Mouse (Mus musculus): Measurements from ENCODE around the gene Tcf7l2. TPM values are rescaled to one million over a fixed set of nuclear protein-coding genes. Genes with fewer than 3 reads are reported as not detected.

The Tcf7l2 gene
- polyA plus RNA-seq, 1 experiment, result 5.4 TPM

GRCm38 (mm10) chr19:55941253-55942125, 199.9 kb downstream of the Tcf7l2 start:
- Histone ChIP-seq H3K36me3 (ENCODE audit: control insufficient read depth, insufficient read depth) (no peaks in the 10 kb centered on the region), H3K27me3 (ENCODE audit: control insufficient read depth, insufficient read depth, insufficient read length) (no peaks in the 10 kb centered on the region), H3K4me2 (ENCODE audit: low read depth) (no peak overlapping the region), H3K4me3 (no peak overlapping the region), H3K79me2 (ENCODE audit: control insufficient read depth, insufficient read depth) (no peaks in the 10 kb centered on the region), H3ac (ENCODE audit: control insufficient read depth, insufficient read length) (no peak overlapping the region)
- TF ChIP-seq REST (IDR thresholded peaks at IDR 0.05; ENCODE audit: insufficient read depth, insufficient read length) (no peak), POLR2AphosphoS2 (IDR thresholded peaks at IDR 0.05; ENCODE audit: insufficient read length, low read depth) (no peak), SRF (IDR thresholded peaks at IDR 0.05; ENCODE audit: control insufficient read depth, insufficient read length, low read depth) (no peak), POLR2A (IDR thresholded peaks at IDR 0.05; ENCODE audit: insufficient read length, low read depth) (no peak), MAX (IDR thresholded peaks at IDR 0.05; ENCODE audit: low read depth) (no peak), USF1 (IDR thresholded peaks at IDR 0.05; ENCODE audit: low read depth) (no peak), CEBPB (IDR thresholded peaks at IDR 0.05; ENCODE audit: insufficient read depth, poor library complexity, severe bottlenecking) (no peak), TCF3 (IDR thresholded peaks at IDR 0.05; ENCODE audit: insufficient read length, low read depth) (no peak), E2F4 (IDR thresholded peaks at IDR 0.05; ENCODE audit: insufficient read depth) (no peak), MYOD1 (IDR thresholded peaks at IDR 0.05; ENCODE audit: control insufficient read depth in 1 of 3, insufficient read length in 2 of 3, low read depth in 2 of 3) (no peak), MYOG (IDR thresholded peaks at IDR 0.05; ENCODE audit: control insufficient read depth in 1 of 3, insufficient read depth in 1 of 3, insufficient read length in 2 of 3, low read depth in 2 of 3) (no peak), TCF12 (IDR thresholded peaks at IDR 0.05; ENCODE audit: insufficient read depth, poor library complexity, severe bottlenecking) (no peak)

GRCm38 (mm10) chr19:55951397-55951796, 209.8 kb downstream of the Tcf7l2 start:
- H3K36me3 ChIP-seq (ENCODE audit: control insufficient read depth, insufficient read depth), result no peaks in the 10 kb centered on the region
- peak in 1 of 3 experiments; percentile 13 for TF ChIP-seq MYOD1 (IDR thresholded peaks at IDR 0.05; ENCODE audit: control insufficient read depth in 1 of 3, insufficient read length in 2 of 3, low read depth in 2 of 3)
- no peak for TF ChIP-seq POLR2A (IDR thresholded peaks at IDR 0.05; ENCODE audit: insufficient read length, low read depth)
- H3K4me2 ChIP-seq (ENCODE audit: low read depth), result no peak overlapping the region
- H3K4me3 ChIP-seq, result no peak overlapping the region
- no peaks in the 10 kb centered on the region for H3K79me2 ChIP-seq (ENCODE audit: control insufficient read depth, insufficient read depth)
- no peak overlapping the region for H3ac ChIP-seq (ENCODE audit: control insufficient read depth, insufficient read length)
- no peaks in the 10 kb centered on the region for H3K27me3 ChIP-seq (ENCODE audit: control insufficient read depth, insufficient read depth, insufficient read length)

- Histone ChIP-seq H3K4me2 (ENCODE audit: low read depth) (no peak overlapping the region), H3ac (ENCODE audit: control insufficient read depth, insufficient read length) (no peak overlapping the region), H3K27me3 (ENCODE audit: control insufficient read depth, insufficient read depth, insufficient read length) (no peaks in the 10 kb centered on the region), H3K36me3 (ENCODE audit: control insufficient read depth, insufficient read depth) (no peaks in the 10 kb centered on the region), H3K4me3 (no peak overlapping the region), H3K79me2 (ENCODE audit: control insufficient read depth, insufficient read depth) (no peaks in the 10 kb centered on the region)
- TF ChIP-seq REST (IDR thresholded peaks at IDR 0.05; ENCODE audit: insufficient read depth, insufficient read length) (no peak), MYOD1 (IDR thresholded peaks at IDR 0.05; ENCODE audit: control insufficient read depth in 1 of 3, insufficient read length in 2 of 3, low read depth in 2 of 3) (no peak), E2F4 (IDR thresholded peaks at IDR 0.05; ENCODE audit: insufficient read depth) (no peak), TCF3 (IDR thresholded peaks at IDR 0.05; ENCODE audit: insufficient read length, low read depth) (no peak), TCF12 (IDR thresholded peaks at IDR 0.05; ENCODE audit: insufficient read depth, poor library complexity, severe bottlenecking) (no peak), MYOG (IDR thresholded peaks at IDR 0.05; ENCODE audit: control insufficient read depth in 1 of 3, insufficient read depth in 1 of 3, insufficient read length in 2 of 3, low read depth in 2 of 3) (no peak), POLR2A (IDR thresholded peaks at IDR 0.05; ENCODE audit: insufficient read length, low read depth) (no peak), USF1 (IDR thresholded peaks at IDR 0.05; ENCODE audit: low read depth) (no peak), POLR2AphosphoS2 (IDR thresholded peaks at IDR 0.05; ENCODE audit: insufficient read length, low read depth) (no peak), MAX (IDR thresholded peaks at IDR 0.05; ENCODE audit: low read depth) (no peak), CEBPB (IDR thresholded peaks at IDR 0.05; ENCODE audit: insufficient read depth, poor library complexity, severe bottlenecking) (no peak), SRF (IDR thresholded peaks at IDR 0.05; ENCODE audit: control insufficient read depth, insufficient read length, low read depth) (no peak)
Measured at GRCm38 (mm10) chr19:55953207-55953606, 211.6 kb downstream of the Tcf7l2 start.

GRCm38 (mm10) chr19:55955126-55955525, 213.5 kb downstream of the Tcf7l2 start:
- Histone ChIP-seq H3K27me3 (ENCODE audit: control insufficient read depth, insufficient read depth, insufficient read length) (no peaks in the 10 kb centered on the region), H3K79me2 (ENCODE audit: control insufficient read depth, insufficient read depth) (no peaks in the 10 kb centered on the region), H3K4me3 (no peak overlapping the region), H3K4me2 (ENCODE audit: low read depth) (no peak overlapping the region), H3ac (ENCODE audit: control insufficient read depth, insufficient read length) (no peak overlapping the region), H3K36me3 (ENCODE audit: control insufficient read depth, insufficient read depth) (no peaks in the 10 kb centered on the region)
- TF ChIP-seq SRF (IDR thresholded peaks at IDR 0.05; ENCODE audit: control insufficient read depth, insufficient read length, low read depth) (no peak), POLR2AphosphoS2 (IDR thresholded peaks at IDR 0.05; ENCODE audit: insufficient read length, low read depth) (no peak), MYOG (IDR thresholded peaks at IDR 0.05; ENCODE audit: control insufficient read depth in 1 of 3, insufficient read depth in 1 of 3, insufficient read length in 2 of 3, low read depth in 2 of 3) (no peak), TCF12 (IDR thresholded peaks at IDR 0.05; ENCODE audit: insufficient read depth, poor library complexity, severe bottlenecking) (no peak), MYOD1 (IDR thresholded peaks at IDR 0.05; ENCODE audit: control insufficient read depth in 1 of 3, insufficient read length in 2 of 3, low read depth in 2 of 3) (no peak), MAX (IDR thresholded peaks at IDR 0.05; ENCODE audit: low read depth) (no peak), POLR2A (IDR thresholded peaks at IDR 0.05; ENCODE audit: insufficient read length, low read depth) (no peak), TCF3 (IDR thresholded peaks at IDR 0.05; ENCODE audit: insufficient read length, low read depth) (no peak)

GRCm38 (mm10) chr19:55956745-55957144, 215.1 kb downstream of the Tcf7l2 start:
- H3K79me2 ChIP-seq (ENCODE audit: control insufficient read depth, insufficient read depth), result no peaks in the 10 kb centered on the region
- no peaks in the 10 kb centered on the region for H3K36me3 ChIP-seq (ENCODE audit: control insufficient read depth, insufficient read depth)
- no peak overlapping the region for H3K4me3 ChIP-seq
- TF ChIP-seq MAX (IDR thresholded peaks at IDR 0.05; ENCODE audit: low read depth) (no peak), USF1 (IDR thresholded peaks at IDR 0.05; ENCODE audit: low read depth) (no peak), REST (IDR thresholded peaks at IDR 0.05; ENCODE audit: insufficient read depth, insufficient read length) (no peak), MYOG (IDR thresholded peaks at IDR 0.05; ENCODE audit: control insufficient read depth in 1 of 3, insufficient read depth in 1 of 3, insufficient read length in 2 of 3, low read depth in 2 of 3) (no peak), TCF12 (IDR thresholded peaks at IDR 0.05; ENCODE audit: insufficient read depth, poor library complexity, severe bottlenecking) (no peak), POLR2AphosphoS2 (IDR thresholded peaks at IDR 0.05; ENCODE audit: insufficient read length, low read depth) (no peak), MYOD1 (IDR thresholded peaks at IDR 0.05; ENCODE audit: control insufficient read depth in 1 of 3, insufficient read length in 2 of 3, low read depth in 2 of 3) (no peak), E2F4 (IDR thresholded peaks at IDR 0.05; ENCODE audit: insufficient read depth) (no peak), CEBPB (IDR thresholded peaks at IDR 0.05; ENCODE audit: insufficient read depth, poor library complexity, severe bottlenecking) (no peak), TCF3 (IDR thresholded peaks at IDR 0.05; ENCODE audit: insufficient read length, low read depth) (no peak), SRF (IDR thresholded peaks at IDR 0.05; ENCODE audit: control insufficient read depth, insufficient read length, low read depth) (no peak), POLR2A (IDR thresholded peaks at IDR 0.05; ENCODE audit: insufficient read length, low read depth) (no peak)
- no peaks in the 10 kb centered on the region for H3K27me3 ChIP-seq (ENCODE audit: control insufficient read depth, insufficient read depth, insufficient read length)
- no peak overlapping the region for H3ac ChIP-seq (ENCODE audit: control insufficient read depth, insufficient read length)
- H3K4me2 ChIP-seq (ENCODE audit: low read depth), result no peak overlapping the region
